Mouse (Mus musculus) midbrain, embryonic 10.5 days (tissue): ENCODE results near the gene Msl1. TPM values are rescaled to one million over a fixed set of nuclear protein-coding genes. Genes with fewer than 3 reads are reported as not detected.

Source experiments
- DNase-seq: peaks from one replicate; pipeline ENCODE4 v3.0.0-alpha.2; 2017; ENCODE audit warnings: low spot score
- H3K27ac ChIP-seq: fragments of 300-500 bp; sonication (generic); replicated peaks from 2 replicates; pipeline ENCODE4 v1.5.1; 2016; ENCODE audit warnings: mild to moderate bottlenecking
- H3K27me3 ChIP-seq: fragments of 300-500 bp; sonication (generic); 2 replicates; pipeline ENCODE4 v1.6.1; 2016; ENCODE audit warnings: low read depth, mild to moderate bottlenecking; ENCODE audit not compliant: poor library complexity, severe bottlenecking
- H3K36me3 ChIP-seq: fragments of 300-500 bp; sonication (generic); 2 replicates; pipeline ENCODE4 v1.6.1; 2016; ENCODE audit warnings: mild to moderate bottlenecking, moderate library complexity
- H3K4me1 ChIP-seq: fragments of 300-500 bp; sonication (generic); 2 replicates; pipeline ENCODE4 v1.6.1; 2016
- H3K4me3 ChIP-seq: fragments of 300-500 bp; sonication (generic); 2 replicates; pipeline ENCODE4 v1.5.1; 2016; ENCODE audit warnings: mild to moderate bottlenecking, moderate library complexity
- H3K9me3 ChIP-seq: fragments of 300-500 bp; sonication (generic); replicated peaks from 2 replicates; pipeline ENCODE4 v1.6.1; 2016; ENCODE audit warnings: mild to moderate bottlenecking
- WGBS: fragments of 180-500 bp; shearing (Covaris S2); methylation state at CpG from one replicate; pipeline ENCODE4 v1.1.7; 2016; 5-methylcytosine and 5-hydroxymethylcytosine counted together
- polyA plus RNA-seq: library from polyadenylated mRNA; unstranded; fragments of >200 nt; fragmentation: Nextera tagmentation; extraction: Ambion mirVana; gene quantifications from 2 replicates; pipeline ENCODE4 v1.2.1, GENCODE M21; 2016

Gene Msl1
- polyA plus RNA-seq, 1 experiment from 2014 or later = 22.9 TPM

GRCm38 (mm10) chr11:98829091-98829775, 33.9 kb downstream of the Msl1 start:
- Histone ChIP-seq H3K36me3 (peaks cover 100% of the 10 kb centered on the region), H3K27me3 (no peaks in the 10 kb centered on the region), H3K4me1 (peaks cover 5% of the 10 kb centered on the region), H3K27ac (no peak overlapping the region), H3K9me3 (no peaks in the 10 kb centered on the region), H3K4me3 (no peak overlapping the region)
- no peak for DNase-seq
- 72% methylated on average over 12 of the region's 12 CpGs for WGBS

GRCm38 (mm10) chr11:98829875-98830274, 34.6 kb downstream of the Msl1 start:
- H3K4me1 ChIP-seq = peaks cover 11% of the 10 kb centered on the region
- H3K36me3 ChIP-seq = peaks cover 100% of the 10 kb centered on the region
- no peak overlapping the region for H3K27ac ChIP-seq
- no peak overlapping the region for H3K4me3 ChIP-seq
- WGBS = 83% methylated on average over 4 of the region's 4 CpGs
- H3K27me3 ChIP-seq = no peaks in the 10 kb centered on the region
- H3K9me3 ChIP-seq = no peaks in the 10 kb centered on the region
- no peak for DNase-seq

GRCm38 (mm10) chr11:98835296-98835695, 40.0 kb downstream of the Msl1 start:
- Histone ChIP-seq H3K9me3 (no peaks in the 10 kb centered on the region), H3K27ac (no peak overlapping the region), H3K27me3 (peaks cover 41% of the 10 kb centered on the region), H3K4me1 (peaks cover 54% of the 10 kb centered on the region), H3K4me3 (peak overlapping the region; percentile 9), H3K36me3 (peaks cover 48% of the 10 kb centered on the region)
- DNase-seq = no peak
- WGBS = 35% methylated on average over 5 of the region's 5 CpGs

GRCm38 (mm10) chr11:98835725-98836124, 40.4 kb downstream of the Msl1 start:
- H3K27me3 ChIP-seq = peaks cover 46% of the 10 kb centered on the region
- H3K36me3 ChIP-seq = peaks cover 44% of the 10 kb centered on the region
- no peak overlapping the region for H3K4me3 ChIP-seq
- H3K9me3 ChIP-seq = no peaks in the 10 kb centered on the region
- DNase-seq = no peak
- H3K27ac ChIP-seq = no peak overlapping the region
- WGBS = 70% methylated on average over 3 of the region's 3 CpGs
- peaks cover 54% of the 10 kb centered on the region for H3K4me1 ChIP-seq

- H3K27me3 ChIP-seq = peaks cover 46% of the 10 kb centered on the region
- DNase-seq = no peak
- H3K4me3 ChIP-seq = peak overlapping the region; percentile 75
- peaks cover 54% of the 10 kb centered on the region for H3K4me1 ChIP-seq
- H3K27ac ChIP-seq = no peak overlapping the region
- no peaks in the 10 kb centered on the region for H3K9me3 ChIP-seq
- H3K36me3 ChIP-seq = peaks cover 40% of the 10 kb centered on the region
- WGBS = 27% methylated on average over 7 of the region's 7 CpGs
These were observed 40.8 kb downstream of the Msl1 start for GRCm38 (mm10) chr11:98836128-98836527.

GRCm38 (mm10) chr11:98836651-98837141, 41.4 kb downstream of the Msl1 start, which contains the start of gene Rapgefl1:
Gene Rapgefl1 (plus strand): TSS chr11:98836785.
- Histone ChIP-seq H3K36me3 (peaks cover 34% of the 10 kb centered on the region), H3K4me3 (peak within 1 kb of the TSS; percentile 75), H3K27me3 (peaks cover 46% of the 10 kb centered on the region), H3K4me1 (peaks cover 54% of the 10 kb centered on the region), H3K27ac (peak within 1 kb of the TSS; percentile 82), H3K9me3 (no peaks in the 10 kb centered on the region)
- DNase-seq = peak; percentile 87
- 0% methylated on average over 48 of the region's 48 CpGs for WGBS

GRCm38 (mm10) chr11:98837231-98837704, 42.0 kb downstream of the Msl1 start:
- peaks cover 54% of the 10 kb centered on the region for H3K4me1 ChIP-seq
- peak overlapping the region; percentile 75 for H3K4me3 ChIP-seq
- peaks cover 29% of the 10 kb centered on the region for H3K36me3 ChIP-seq
- H3K27me3 ChIP-seq = peaks cover 46% of the 10 kb centered on the region
- peak; percentile 37 for DNase-seq
- under 1% methylated on average over 23 of the region's 29 CpGs for WGBS
- peak overlapping the region; percentile 82 for H3K27ac ChIP-seq
- no peaks in the 10 kb centered on the region for H3K9me3 ChIP-seq

GRCm38 (mm10) chr11:98837917-98838316, 42.6 kb downstream of the Msl1 start:
- Histone ChIP-seq H3K27me3 (peaks cover 46% of the 10 kb centered on the region), H3K4me1 (peaks cover 54% of the 10 kb centered on the region), H3K36me3 (peaks cover 22% of the 10 kb centered on the region), H3K27ac (no peak overlapping the region), H3K9me3 (no peaks in the 10 kb centered on the region), H3K4me3 (peak overlapping the region; percentile 75)
- no peak for DNase-seq
- 46% methylated on average over 11 of the region's 11 CpGs for WGBS

- H3K27ac ChIP-seq = no peak overlapping the region
- H3K4me1 ChIP-seq = peaks cover 54% of the 10 kb centered on the region
- WGBS = 81% methylated on average over 9 of the region's 9 CpGs
- no peak for DNase-seq
- peaks cover 46% of the 10 kb centered on the region for H3K27me3 ChIP-seq
- H3K4me3 ChIP-seq = no peak overlapping the region
- no peaks in the 10 kb centered on the region for H3K9me3 ChIP-seq
- H3K36me3 ChIP-seq = peaks cover 16% of the 10 kb centered on the region
These were observed 43.2 kb downstream of the Msl1 start for GRCm38 (mm10) chr11:98838512-98838911.

GRCm38 (mm10) chr11:98839402-98839801, 44.1 kb downstream of the Msl1 start:
- Histone ChIP-seq H3K4me1 (peaks cover 47% of the 10 kb centered on the region), H3K27ac (no peak overlapping the region), H3K9me3 (no peaks in the 10 kb centered on the region), H3K27me3 (peaks cover 46% of the 10 kb centered on the region), H3K4me3 (no peak overlapping the region), H3K36me3 (peaks cover 7% of the 10 kb centered on the region)
- 52% methylated on average over 6 of the region's 6 CpGs for WGBS
- no peak for DNase-seq

GRCm38 (mm10) chr11:98839897-98840296, 44.6 kb downstream of the Msl1 start:
- Histone ChIP-seq H3K27me3 (peaks cover 46% of the 10 kb centered on the region), H3K36me3 (peaks cover 2% of the 10 kb centered on the region), H3K9me3 (no peaks in the 10 kb centered on the region), H3K4me1 (peaks cover 42% of the 10 kb centered on the region), H3K4me3 (no peak overlapping the region), H3K27ac (no peak overlapping the region)
- no peak for DNase-seq
- 79% methylated on average over 10 of the region's 10 CpGs for WGBS

GRCm38 (mm10) chr11:98846016-98846415, 50.7 kb downstream of the Msl1 start:
- Histone ChIP-seq H3K36me3 (no peaks in the 10 kb centered on the region), H3K27ac (no peak overlapping the region), H3K4me1 (peaks cover 24% of the 10 kb centered on the region), H3K4me3 (no peak overlapping the region), H3K27me3 (peaks cover 28% of the 10 kb centered on the region), H3K9me3 (no peaks in the 10 kb centered on the region)
- 55% methylated on average over 13 of the region's 13 CpGs for WGBS
- DNase-seq = no peak

GRCm38 (mm10) chr11:98846865-98847604, 51.7 kb downstream of the Msl1 start:
- Histone ChIP-seq H3K36me3 (no peaks in the 10 kb centered on the region), H3K27me3 (peaks cover 31% of the 10 kb centered on the region), H3K27ac (no peak overlapping the region), H3K4me1 (peaks cover 28% of the 10 kb centered on the region), H3K4me3 (no peak overlapping the region), H3K9me3 (no peaks in the 10 kb centered on the region)
- DNase-seq = no peak
- 66% methylated on average over 19 of the region's 19 CpGs for WGBS
